Mouse (Mus musculus): ENCODE data around the gene Zfhx3. TPM values are rescaled to one million over a fixed set of nuclear protein-coding genes. Genes with fewer than 3 reads are reported as not detected.

Gene Zfhx3
- polyA plus RNA-seq, 1 experiment from 2014 or later = 8.4 TPM

- H3K27ac ChIP-seq (ENCODE audit: low read depth, low read length) = no peak overlapping the region
- WGBS (ENCODE audit: insufficient replicate concordance) = 41% methylated on average over 6 of the region's 6 CpGs
- no peak overlapping the region for H3K4me2 ChIP-seq
- no peak for ATAC-seq (replicated peaks; ENCODE audit: insufficient number of reproducible peaks, low FRiP score, low TSS enrichment)
- peaks cover 8% of the 10 kb centered on the region for H3K4me1 ChIP-seq (ENCODE audit: control insufficient read depth, insufficient read depth, low read length)
- H3K36me3 ChIP-seq (ENCODE audit: control insufficient read depth, insufficient read depth, low read length) = peaks cover 13% of the 10 kb centered on the region
- H3K4me3 ChIP-seq (ENCODE audit: low read depth, low read length) = no peak overlapping the region
- H3K9me3 ChIP-seq (replicated peaks; ENCODE audit: control insufficient read depth, low read length) = 0 out of 2 replicates have a peak, but pooled peaks cover 2% of the 10 kb centered on the region
- H3K9ac ChIP-seq (ENCODE audit: low read depth, low read length) = no peak overlapping the region
- H3K27me3 ChIP-seq (ENCODE audit: control insufficient read depth, insufficient read depth, low read length) = no peaks in the 10 kb centered on the region
Observed at GRCm38 (mm10) chr8:108788156-108788761, 845.8 kb downstream of the Zfhx3 start.

GRCm38 (mm10) chr8:108788762-108789157, 846.3 kb downstream of the Zfhx3 start:
- WGBS (ENCODE audit: insufficient replicate concordance) = 70% methylated on average over 10 of the region's 10 CpGs
- H3K27ac ChIP-seq (ENCODE audit: low read depth, low read length) = no peak overlapping the region

GRCm38 (mm10) chr8:108790559-108791293, 848.3 kb downstream of the Zfhx3 start:
- H3K36me3 ChIP-seq (ENCODE audit: control insufficient read depth, insufficient read depth, low read length) = peaks cover 35% of the 10 kb centered on the region
- H3K4me1 ChIP-seq (ENCODE audit: control insufficient read depth, insufficient read depth, low read length) = peaks cover 6% of the 10 kb centered on the region; the same call in 1 of the 2 replicates
- H3K27ac ChIP-seq (ENCODE audit: low read depth, low read length) = no peak overlapping the region
- 70% methylated on average over 14 of the region's 14 CpGs for WGBS (ENCODE audit: insufficient replicate concordance)
- H3K27me3 ChIP-seq (ENCODE audit: control insufficient read depth, insufficient read depth, low read length) = no peaks in the 10 kb centered on the region
- no peak overlapping the region for H3K9ac ChIP-seq (ENCODE audit: low read depth, low read length)
- no peak overlapping the region for H3K4me3 ChIP-seq (ENCODE audit: low read depth, low read length)
- H3K9me3 ChIP-seq (replicated peaks; ENCODE audit: control insufficient read depth, low read length) = 0 out of 2 replicates have a peak, but pooled peaks cover 2% of the 10 kb centered on the region
- no peak for ATAC-seq (replicated peaks; ENCODE audit: insufficient number of reproducible peaks, low FRiP score, low TSS enrichment)
- no peak overlapping the region for H3K4me2 ChIP-seq

More at GRCm38 (mm10) chr8:108788762-108789157, 846.3 kb downstream of the Zfhx3 start:
- H3K4me3 ChIP-seq (ENCODE audit: low read depth, low read length) = no peak overlapping the region
- no peak overlapping the region for H3K4me2 ChIP-seq
- no peaks in the 10 kb centered on the region for H3K27me3 ChIP-seq (ENCODE audit: control insufficient read depth, insufficient read depth, low read length)
- H3K9me3 ChIP-seq (replicated peaks; ENCODE audit: control insufficient read depth, low read length) = 0 out of 2 replicates have a peak, but pooled peaks cover 2% of the 10 kb centered on the region
- H3K9ac ChIP-seq (ENCODE audit: low read depth, low read length) = no peak overlapping the region
- ATAC-seq (replicated peaks; ENCODE audit: insufficient number of reproducible peaks, low FRiP score, low TSS enrichment) = no peak
- H3K36me3 ChIP-seq (ENCODE audit: control insufficient read depth, insufficient read depth, low read length) = peaks cover 17% of the 10 kb centered on the region
- peaks cover 6% of the 10 kb centered on the region; the same call in 1 of the 2 replicates for H3K4me1 ChIP-seq (ENCODE audit: control insufficient read depth, insufficient read depth, low read length)

- Histone ChIP-seq H3K4me2 (no peak overlapping the region), H3K4me1 (ENCODE audit: control insufficient read depth, insufficient read depth, low read length) (peaks cover 10% of the 10 kb centered on the region; the same call in 1 of the 2 replicates), H3K27me3 (ENCODE audit: control insufficient read depth, insufficient read depth, low read length) (no peaks in the 10 kb centered on the region), H3K27ac (ENCODE audit: low read depth, low read length) (no peak overlapping the region), H3K4me3 (ENCODE audit: low read depth, low read length) (no peak overlapping the region), H3K9ac (ENCODE audit: low read depth, low read length) (no peak overlapping the region), H3K9me3 (replicated peaks; ENCODE audit: control insufficient read depth, low read length) (0 out of 2 replicates have a peak, but pooled peaks cover 2% of the 10 kb centered on the region), H3K36me3 (ENCODE audit: control insufficient read depth, insufficient read depth, low read length) (peaks cover 37% of the 10 kb centered on the region)
- WGBS (ENCODE audit: insufficient replicate concordance) = 91% methylated on average over 3 of the region's 3 CpGs
- ATAC-seq (replicated peaks; ENCODE audit: insufficient number of reproducible peaks, low FRiP score, low TSS enrichment) = no peak
Observed at GRCm38 (mm10) chr8:108796076-108796475, 853.6 kb downstream of the Zfhx3 start.

- WGBS (ENCODE audit: insufficient replicate concordance) = 87% methylated on average over 3 of the region's 3 CpGs
- peaks cover 10% of the 10 kb centered on the region; the same call in 1 of the 2 replicates for H3K4me1 ChIP-seq (ENCODE audit: control insufficient read depth, insufficient read depth, low read length)
- 0 out of 2 replicates have a peak, but pooled peaks cover 2% of the 10 kb centered on the region for H3K9me3 ChIP-seq (replicated peaks; ENCODE audit: control insufficient read depth, low read length)
- no peak overlapping the region for H3K4me2 ChIP-seq
- no peak overlapping the region for H3K27ac ChIP-seq (ENCODE audit: low read depth, low read length)
- H3K27me3 ChIP-seq (ENCODE audit: control insufficient read depth, insufficient read depth, low read length) = no peaks in the 10 kb centered on the region
- no peak overlapping the region for H3K4me3 ChIP-seq (ENCODE audit: low read depth, low read length)
- no peak for ATAC-seq (replicated peaks; ENCODE audit: insufficient number of reproducible peaks, low FRiP score, low TSS enrichment)
- H3K36me3 ChIP-seq (ENCODE audit: control insufficient read depth, insufficient read depth, low read length) = peaks cover 37% of the 10 kb centered on the region
- H3K9ac ChIP-seq (ENCODE audit: low read depth, low read length) = no peak overlapping the region
Observed at GRCm38 (mm10) chr8:108796882-108797281, 854.4 kb downstream of the Zfhx3 start.

GRCm38 (mm10) chr8:108798012-108798411, 855.6 kb downstream of the Zfhx3 start:
- WGBS (ENCODE audit: insufficient replicate concordance) = 68% methylated on average over 12 of the region's 12 CpGs
- Histone ChIP-seq H3K4me1 (ENCODE audit: control insufficient read depth, insufficient read depth, low read length) (peaks cover 10% of the 10 kb centered on the region), H3K27ac (ENCODE audit: low read depth, low read length) (no peak overlapping the region), H3K27me3 (ENCODE audit: control insufficient read depth, insufficient read depth, low read length) (no peaks in the 10 kb centered on the region), H3K4me2 (no peak overlapping the region), H3K9me3 (replicated peaks; ENCODE audit: control insufficient read depth, low read length) (no peaks in the 10 kb centered on the region), H3K36me3 (ENCODE audit: control insufficient read depth, insufficient read depth, low read length) (peaks cover 27% of the 10 kb centered on the region), H3K9ac (ENCODE audit: low read depth, low read length) (no peak overlapping the region), H3K4me3 (ENCODE audit: low read depth, low read length) (no peak overlapping the region)
- no peak for ATAC-seq (replicated peaks; ENCODE audit: insufficient number of reproducible peaks, low FRiP score, low TSS enrichment)

GRCm38 (mm10) chr8:108799250-108799649, 856.8 kb downstream of the Zfhx3 start:
- ATAC-seq (replicated peaks; ENCODE audit: insufficient number of reproducible peaks, low FRiP score, low TSS enrichment) = no peak
- Histone ChIP-seq H3K9ac (ENCODE audit: low read depth, low read length) (no peak overlapping the region), H3K4me2 (no peak overlapping the region), H3K36me3 (ENCODE audit: control insufficient read depth, insufficient read depth, low read length) (peaks cover 15% of the 10 kb centered on the region), H3K4me1 (ENCODE audit: control insufficient read depth, insufficient read depth, low read length) (peaks cover 10% of the 10 kb centered on the region), H3K27ac (ENCODE audit: low read depth, low read length) (no peak overlapping the region), H3K9me3 (replicated peaks; ENCODE audit: control insufficient read depth, low read length) (no peaks in the 10 kb centered on the region), H3K4me3 (ENCODE audit: low read depth, low read length) (no peak overlapping the region), H3K27me3 (ENCODE audit: control insufficient read depth, insufficient read depth, low read length) (no peaks in the 10 kb centered on the region)
- 83% methylated on average over 6 of the region's 6 CpGs for WGBS (ENCODE audit: insufficient replicate concordance)

GRCm38 (mm10) chr8:108800357-108800756, 857.9 kb downstream of the Zfhx3 start:
- Histone ChIP-seq H3K27ac (ENCODE audit: low read depth, low read length) (no peak overlapping the region), H3K9ac (ENCODE audit: low read depth, low read length) (no peak overlapping the region), H3K4me3 (ENCODE audit: low read depth, low read length) (no peak overlapping the region), H3K27me3 (ENCODE audit: control insufficient read depth, insufficient read depth, low read length) (no peaks in the 10 kb centered on the region), H3K4me2 (no peak overlapping the region), H3K9me3 (replicated peaks; ENCODE audit: control insufficient read depth, low read length) (no peaks in the 10 kb centered on the region), H3K4me1 (ENCODE audit: control insufficient read depth, insufficient read depth, low read length) (peaks cover 13% of the 10 kb centered on the region), H3K36me3 (ENCODE audit: control insufficient read depth, insufficient read depth, low read length) (peaks cover 6% of the 10 kb centered on the region)
- WGBS (ENCODE audit: insufficient replicate concordance) = 87% methylated on average over 15 of the region's 15 CpGs
- ATAC-seq (replicated peaks; ENCODE audit: insufficient number of reproducible peaks, low FRiP score, low TSS enrichment) = no peak
